Mouse (Mus musculus) retina, adult 2 months (tissue): ENCODE measurements at regions not wholly inside any gene's neighbourhood (a gene's known extent, or its start where the extent isn't known, plus 50 kb on each side); places are given as distances from the start of the nearest gene placed in this dataset.

Experiments used
- DNase-seq: peaks from one replicate; pipeline ENCODE4 v3.0.0-alpha.2; 2012; ENCODE audit warnings: low read depth, low spot score

DNA sequence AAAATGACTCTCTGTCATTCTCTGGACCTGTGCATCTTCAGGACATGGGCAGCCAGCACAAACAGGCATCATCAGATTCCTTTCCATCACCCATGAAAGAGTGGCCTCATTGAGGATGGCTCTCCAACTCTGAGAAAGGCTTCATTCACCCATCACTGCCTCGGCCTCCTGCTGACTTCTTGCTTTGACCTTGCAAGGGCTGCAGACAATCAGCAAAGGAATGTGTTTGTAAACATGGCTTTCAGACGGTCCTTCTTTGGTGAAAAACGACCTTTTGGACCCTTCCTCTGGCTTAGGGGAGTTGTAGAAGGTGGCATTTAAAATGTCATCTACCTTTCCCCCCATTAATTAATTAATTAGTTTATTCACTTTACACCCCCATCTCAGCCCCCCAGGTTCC is 134.3 kb downstream of the Moxd1 start:
- no peak for DNase-seq

GRCm38 (mm10) chr10:24361424-24361823 is 138.1 kb downstream of the Moxd1 start:
- DNase-seq: no peak

DNA sequence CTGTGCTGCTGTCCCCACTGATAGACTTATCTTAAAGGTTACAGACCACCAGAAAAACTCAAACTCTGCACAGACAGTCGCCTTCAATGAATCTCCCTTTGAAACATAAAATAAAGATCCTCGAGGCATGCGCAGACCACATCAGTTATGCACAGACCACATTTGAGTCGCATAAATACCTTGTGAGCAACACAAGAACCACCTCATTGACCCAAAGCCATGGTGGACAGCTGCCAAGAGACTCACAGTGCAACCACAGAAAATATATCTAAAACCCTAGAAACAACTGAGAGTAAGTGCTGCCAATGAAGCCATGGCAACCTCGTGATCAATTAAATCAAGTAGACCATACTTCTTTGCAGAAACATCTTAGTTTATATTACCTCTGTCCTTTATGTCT is 142.1 kb downstream of the Moxd1 start:
- DNase-seq: no peak

- DNase-seq: no peak
Measured at GRCm38 (mm10) chr10:24367010-24367409, 143.7 kb downstream of the Moxd1 start.

DNA sequence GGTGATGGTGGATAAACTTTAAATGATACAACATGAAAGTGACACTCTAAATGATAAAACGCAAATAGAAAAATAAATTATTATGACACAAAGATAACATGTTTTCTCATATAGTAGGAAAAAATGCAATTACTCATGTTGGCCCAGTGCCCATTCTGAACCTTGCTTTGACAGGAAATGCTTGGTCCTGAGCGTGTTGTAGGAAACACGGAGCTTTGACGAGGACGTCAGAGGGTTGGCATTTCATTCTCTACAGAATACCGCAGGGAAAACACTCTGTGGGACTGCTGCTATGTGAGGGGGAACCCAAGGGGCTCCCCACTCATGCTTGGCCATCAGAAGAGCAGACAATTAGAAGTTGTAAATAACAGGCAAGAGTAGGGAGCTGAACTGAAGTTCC is 150.6 kb downstream of the Moxd1 start:
- no peak for DNase-seq

- no peak for DNase-seq
Measured at GRCm38 (mm10) chr10:24379291-24379690, 156.0 kb downstream of the Moxd1 start.

GRCm38 (mm10) chr10:24380478-24381273 is 157.4 kb downstream of the Moxd1 start:
- no peak for DNase-seq

GRCm38 (mm10) chr10:24381917-24382316 is 158.6 kb downstream of the Moxd1 start:
- DNase-seq: peak; percentile 9

- DNase-seq: no peak
Measured at GRCm38 (mm10) chr10:24384061-24384460, 160.7 kb downstream of the Moxd1 start.

- no peak for DNase-seq
Measured at GRCm38 (mm10) chr10:24388229-24388628, 164.9 kb downstream of the Moxd1 start.

- DNase-seq: no peak
Measured at GRCm38 (mm10) chr10:24391039-24391438, 167.7 kb downstream of the Moxd1 start.

GRCm38 (mm10) chr10:24392066-24392465 is 168.7 kb downstream of the Moxd1 start:
- no peak for DNase-seq

- DNase-seq: no peak
Measured at GRCm38 (mm10) chr10:24395999-24396784, 172.9 kb downstream of the Moxd1 start.

GRCm38 (mm10) chr10:24397125-24397524 is 173.8 kb downstream of the Moxd1 start:
- no peak for DNase-seq

GRCm38 (mm10) chr10:24404851-24405250 is 181.5 kb downstream of the Moxd1 start:
- DNase-seq: no peak

GRCm38 (mm10) chr10:24406953-24407352 is 183.6 kb downstream of the Moxd1 start:
- no peak for DNase-seq

- DNase-seq: no peak
Measured at GRCm38 (mm10) chr10:24407411-24408227, 184.3 kb downstream of the Moxd1 start.

- no peak for DNase-seq
Measured at GRCm38 (mm10) chr10:24409976-24410375, 185.3 kb upstream of the Ccn2 start.

DNA sequence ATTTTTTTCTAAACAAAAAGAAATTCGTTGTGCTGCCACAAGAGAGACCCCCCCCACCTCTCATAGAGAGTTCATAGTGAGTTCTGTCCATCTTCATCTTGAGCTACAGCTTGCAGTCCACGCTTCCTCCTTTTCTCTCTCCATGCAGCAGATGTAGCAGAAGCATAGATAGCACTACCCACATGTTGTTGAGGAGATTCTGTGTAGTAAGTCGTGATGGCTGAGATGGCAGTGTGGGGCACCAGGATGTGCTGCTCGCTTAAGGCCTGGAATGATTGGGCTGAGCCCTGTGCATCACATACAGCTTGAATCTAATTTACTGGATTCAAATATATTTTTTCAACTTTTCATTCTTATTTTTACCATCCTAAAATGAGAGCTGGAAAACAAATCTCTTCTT is 184.4 kb upstream of the Ccn2 start:
- DNase-seq: no peak

GRCm38 (mm10) chr10:24422498-24423160 is 172.6 kb upstream of the Ccn2 start:
- no peak for DNase-seq

DNA sequence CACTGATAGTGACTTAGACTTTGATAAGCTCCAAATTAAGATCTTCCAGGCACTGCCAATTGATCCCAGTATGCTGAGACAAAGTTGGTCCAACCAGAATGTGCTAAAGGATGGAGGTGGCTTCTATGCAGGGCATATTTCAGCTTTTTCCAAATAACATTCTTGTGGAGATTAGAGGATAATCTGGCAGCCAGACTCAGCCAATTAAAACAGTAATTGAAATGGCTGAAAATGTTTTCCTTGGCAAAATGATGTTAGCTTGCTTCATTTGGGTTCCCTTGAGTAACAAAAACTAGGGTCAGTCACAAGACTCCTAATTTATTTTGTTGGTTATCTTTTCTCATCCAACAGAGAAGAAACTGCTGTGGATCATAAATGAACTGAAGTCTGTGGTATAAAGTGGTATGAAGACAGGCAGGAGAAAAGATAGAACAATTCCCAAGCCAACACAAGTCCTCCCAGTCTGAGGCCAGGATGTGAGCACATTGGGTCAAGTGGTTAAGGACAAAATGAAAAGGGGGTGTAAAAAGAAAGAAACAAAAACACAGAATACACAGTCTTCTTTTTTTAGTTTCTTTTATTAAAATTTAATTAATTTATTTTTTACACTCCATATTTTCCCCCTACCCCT is 161.4 kb upstream of the Ccn2 start:
- DNase-seq: no peak
